Mouse (Mus musculus) liver, embryonic 12.5 days (tissue): Measurements from ENCODE around the gene Slc16a8. TPM values are rescaled to one million over a fixed set of nuclear protein-coding genes. Genes with fewer than 3 reads are reported as not detected.
A peak's percentile ranks its signal among the peaks of the same experiment; 100 is the strongest.

Experiments
- ATAC-seq: fragments of 200-750 bp; cut with Nextera tagmentation; 2 replicates; pipeline ENCODE4 v1.8.0; 2017; ENCODE audit warnings: moderate number of reproducible peaks, mild to moderate bottlenecking, moderate library complexity
- H3K27ac ChIP-seq: fragments of 300-500 bp; sonication (generic); 2 replicates; pipeline ENCODE4 v1.5.1; 2016; ENCODE audit warnings: mild to moderate bottlenecking
- H3K27me3 ChIP-seq: fragments of 300-500 bp; sonication (generic); replicated peaks from 2 replicates; pipeline ENCODE4 v1.6.1; 2016; ENCODE audit warnings: mild to moderate bottlenecking, moderate library complexity
- H3K36me3 ChIP-seq: fragments of 300-500 bp; sonication (generic); 2 replicates; pipeline ENCODE4 v1.6.1; 2016; ENCODE audit warnings: mild to moderate bottlenecking, moderate library complexity
- H3K4me1 ChIP-seq: fragments of 300-500 bp; sonication (generic); 2 replicates; pipeline ENCODE4 v1.6.1; 2016
- H3K4me2 ChIP-seq: fragments of 300-500 bp; sonication (generic); 2 replicates; pipeline ENCODE4 v1.6.1; 2016; ENCODE audit warnings: mild to moderate bottlenecking, moderate library complexity
- H3K4me3 ChIP-seq: fragments of 300-500 bp; sonication (generic); 2 replicates; pipeline ENCODE4 v1.5.1; 2016; ENCODE audit warnings: mild to moderate bottlenecking, moderate library complexity
- H3K9ac ChIP-seq: fragments of 300-500 bp; sonication (generic); 2 replicates; pipeline ENCODE4 v1.6.1; 2016; ENCODE audit warnings: mild to moderate bottlenecking, moderate library complexity
- H3K9me3 ChIP-seq: fragments of 300-500 bp; sonication (generic); replicated peaks from 2 replicates; pipeline ENCODE4 v1.6.1; 2016; ENCODE audit warnings: mild to moderate bottlenecking, moderate library complexity
- WGBS: fragments of 180-500 bp; shearing (Covaris S2); methylation state at CpG from one replicate; pipeline ENCODE4 v1.1.7; 2016; ENCODE audit not compliant: insufficient replicate concordance; 5-methylcytosine and 5-hydroxymethylcytosine counted together
- polyA plus RNA-seq: library from polyadenylated mRNA; unstranded; fragments of >200 nt; fragmentation: Nextera tagmentation; extraction: Ambion mirVana; gene quantifications from 2 replicates; pipeline ENCODE4 v1.2.1, GENCODE M21; 2016

Slc16a8 gene
- polyA plus RNA-seq, 1 experiment from 2014 or later, result not detected

- Histone ChIP-seq H3K4me1 (peaks cover 26% of the 10 kb centered on the region), H3K36me3 (peaks cover 18% of the 10 kb centered on the region), H3K27ac (peak overlapping the region; percentile 90; the same call in 1 of the 2 replicates), H3K9me3 (no peaks in the 10 kb centered on the region), H3K4me2 (no peak overlapping the region), H3K27me3 (no peaks in the 10 kb centered on the region), H3K9ac (0 out of 2 replicates have a peak overlapping the region, but pooled peaks have one; percentile 24), H3K4me3 (no peak overlapping the region)
- WGBS, result 75% methylated on average over 5 of the region's 5 CpGs
- no peak for ATAC-seq
Observed at GRCm38 (mm10) chr15:79282434-79282833, 27.9 kb upstream of the Slc16a8 start.

GRCm38 (mm10) chr15:79281389-79281788 lies 26.8 kb upstream of the Slc16a8 start:
- ATAC-seq, result peak; percentile 91
- Histone ChIP-seq H3K27me3 (0 out of 2 replicates have a peak, but pooled peaks cover 4% of the 10 kb centered on the region), H3K27ac (peak overlapping the region; percentile 90), H3K36me3 (peaks cover 7% of the 10 kb centered on the region), H3K4me2 (peak overlapping the region; percentile 42), H3K9me3 (no peaks in the 10 kb centered on the region), H3K4me3 (no peak overlapping the region), H3K4me1 (peaks cover 26% of the 10 kb centered on the region), H3K9ac (peak overlapping the region; percentile 24; the same call in 1 of the 2 replicates)
- WGBS, result 32% methylated on average over 1 of the region's 1 CpGs

- 0 out of 2 replicates have a peak, but pooled peaks have one; percentile 12 for ATAC-seq
- peak overlapping the region; percentile 5; the same call in 1 of the 2 replicates for H3K9ac ChIP-seq
Observed at GRCm38 (mm10) chr15:79280850-79281249, 26.3 kb upstream of the Slc16a8 start.

GRCm38 (mm10) chr15:79280209-79280608 lies 25.6 kb upstream of the Slc16a8 start:
- H3K27ac ChIP-seq, result no peak overlapping the region
- ATAC-seq, result no peak
- no peak overlapping the region for H3K4me3 ChIP-seq
- no peaks in the 10 kb centered on the region for H3K9me3 ChIP-seq
- H3K4me2 ChIP-seq, result no peak overlapping the region
- 0 out of 2 replicates have a peak, but pooled peaks cover 4% of the 10 kb centered on the region for H3K27me3 ChIP-seq
- no peak overlapping the region for H3K9ac ChIP-seq
- peaks cover 26% of the 10 kb centered on the region for H3K4me1 ChIP-seq
- 20% methylated on average over 6 of the region's 6 CpGs for WGBS
- H3K36me3 ChIP-seq, result no peaks in the 10 kb centered on the region; the same call in 1 of the 2 replicates

More at GRCm38 (mm10) chr15:79280850-79281249, 26.3 kb upstream of the Slc16a8 start:
- Histone ChIP-seq H3K36me3 (peaks cover 2% of the 10 kb centered on the region), H3K4me2 (peak overlapping the region; percentile 42), H3K27me3 (0 out of 2 replicates have a peak, but pooled peaks cover 4% of the 10 kb centered on the region), H3K9me3 (no peaks in the 10 kb centered on the region), H3K4me1 (peaks cover 26% of the 10 kb centered on the region), H3K27ac (peak overlapping the region; percentile 90), H3K4me3 (no peak overlapping the region)
- WGBS, result 50% methylated on average over 5 of the region's 5 CpGs

- peaks cover 26% of the 10 kb centered on the region for H3K4me1 ChIP-seq
- no peak for ATAC-seq
- no peak overlapping the region for H3K27ac ChIP-seq
- H3K27me3 ChIP-seq, result peaks cover 16% of the 10 kb centered on the region
- H3K4me2 ChIP-seq, result no peak overlapping the region
- WGBS, result 53% methylated on average over 10 of the region's 10 CpGs
- no peaks in the 10 kb centered on the region; the same call in 1 of the 2 replicates for H3K36me3 ChIP-seq
- H3K9me3 ChIP-seq, result no peaks in the 10 kb centered on the region
- H3K4me3 ChIP-seq, result no peak overlapping the region
- no peak overlapping the region for H3K9ac ChIP-seq
Observed at GRCm38 (mm10) chr15:79277728-79278127, 23.2 kb upstream of the Slc16a8 start.

GRCm38 (mm10) chr15:79273020-79273419 lies 18.5 kb upstream of the Slc16a8 start:
- WGBS, result 47% methylated on average over 10 of the region's 10 CpGs
- H3K9me3 ChIP-seq, result no peaks in the 10 kb centered on the region
- H3K4me1 ChIP-seq, result peaks cover 16% of the 10 kb centered on the region
- no peak for ATAC-seq
- no peak overlapping the region for H3K4me2 ChIP-seq
- H3K27ac ChIP-seq, result no peak overlapping the region
- no peaks in the 10 kb centered on the region for H3K36me3 ChIP-seq
- H3K4me3 ChIP-seq, result no peak overlapping the region
- H3K9ac ChIP-seq, result no peak overlapping the region
- H3K27me3 ChIP-seq, result peaks cover 49% of the 10 kb centered on the region

- peaks cover 58% of the 10 kb centered on the region for H3K27me3 ChIP-seq
- peak overlapping the region; percentile 76 for H3K4me2 ChIP-seq
- peak overlapping the region; percentile 47 for H3K4me3 ChIP-seq
- WGBS, result 17% methylated on average over 17 of the region's 17 CpGs
- no peak overlapping the region for H3K27ac ChIP-seq
- no peaks in the 10 kb centered on the region for H3K36me3 ChIP-seq
- peak overlapping the region; percentile 52; the same call in 1 of the 2 replicates for H3K9ac ChIP-seq
- H3K4me1 ChIP-seq, result peaks cover 16% of the 10 kb centered on the region
- no peaks in the 10 kb centered on the region for H3K9me3 ChIP-seq
- no peak for ATAC-seq
Observed at GRCm38 (mm10) chr15:79271124-79271746, 16.7 kb upstream of the Slc16a8 start.

- ATAC-seq, result peak; percentile 60; the same call in 1 of the 2 replicates
- no peaks in the 10 kb centered on the region for H3K9me3 ChIP-seq
- no peak overlapping the region for H3K27ac ChIP-seq
- peak overlapping the region; percentile 47 for H3K4me3 ChIP-seq
- 3% methylated on average over 33 of the region's 33 CpGs for WGBS
- H3K9ac ChIP-seq, result peak overlapping the region; percentile 52; the same call in 1 of the 2 replicates
- H3K4me1 ChIP-seq, result peaks cover 16% of the 10 kb centered on the region
- no peaks in the 10 kb centered on the region for H3K36me3 ChIP-seq
- peak overlapping the region; percentile 76 for H3K4me2 ChIP-seq
- H3K27me3 ChIP-seq, result peaks cover 65% of the 10 kb centered on the region
Observed at GRCm38 (mm10) chr15:79270317-79271123, 16.0 kb upstream of the Slc16a8 start.

- no peak for ATAC-seq
- peaks cover 82% of the 10 kb centered on the region for H3K27me3 ChIP-seq
Observed at GRCm38 (mm10) chr15:79268521-79268920, 14.0 kb upstream of the Slc16a8 start.

GRCm38 (mm10) chr15:79265384-79265783 lies 10.8 kb upstream of the Slc16a8 start:
- Histone ChIP-seq H3K4me2 (no peak overlapping the region), H3K27me3 (peaks cover 87% of the 10 kb centered on the region), H3K36me3 (no peaks in the 10 kb centered on the region), H3K4me3 (no peak overlapping the region), H3K27ac (no peak overlapping the region), H3K9me3 (peaks cover 3% of the 10 kb centered on the region; the same call in 1 of the 2 replicates), H3K9ac (no peak overlapping the region), H3K4me1 (peaks cover 19% of the 10 kb centered on the region)
- 51% methylated on average over 4 of the region's 4 CpGs for WGBS
- ATAC-seq, result no peak

More at GRCm38 (mm10) chr15:79268521-79268920, 14.0 kb upstream of the Slc16a8 start:
- H3K9ac ChIP-seq, result no peak overlapping the region
- H3K4me3 ChIP-seq, result no peak overlapping the region
- no peaks in the 10 kb centered on the region for H3K36me3 ChIP-seq
- peaks cover 16% of the 10 kb centered on the region for H3K4me1 ChIP-seq
- H3K4me2 ChIP-seq, result no peak overlapping the region
- 14% methylated on average over 1 of the region's 1 CpGs for WGBS
- no peak overlapping the region for H3K27ac ChIP-seq
- H3K9me3 ChIP-seq, result peaks cover 3% of the 10 kb centered on the region; the same call in 1 of the 2 replicates

- Histone ChIP-seq H3K27me3 (peaks cover 96% of the 10 kb centered on the region), H3K4me3 (no peak overlapping the region), H3K9me3 (peaks cover 3% of the 10 kb centered on the region; the same call in 1 of the 2 replicates), H3K9ac (no peak overlapping the region), H3K4me2 (no peak overlapping the region), H3K4me1 (peaks cover 14% of the 10 kb centered on the region), H3K36me3 (no peaks in the 10 kb centered on the region), H3K27ac (no peak overlapping the region)
- no peak for ATAC-seq
- 86% methylated on average over 6 of the region's 6 CpGs for WGBS
Observed at GRCm38 (mm10) chr15:79263726-79264125, 9.2 kb upstream of the Slc16a8 start.
